Comparison of ENCODE assay signal across 8 mouse cellular contexts in the genomic region with DNA sequence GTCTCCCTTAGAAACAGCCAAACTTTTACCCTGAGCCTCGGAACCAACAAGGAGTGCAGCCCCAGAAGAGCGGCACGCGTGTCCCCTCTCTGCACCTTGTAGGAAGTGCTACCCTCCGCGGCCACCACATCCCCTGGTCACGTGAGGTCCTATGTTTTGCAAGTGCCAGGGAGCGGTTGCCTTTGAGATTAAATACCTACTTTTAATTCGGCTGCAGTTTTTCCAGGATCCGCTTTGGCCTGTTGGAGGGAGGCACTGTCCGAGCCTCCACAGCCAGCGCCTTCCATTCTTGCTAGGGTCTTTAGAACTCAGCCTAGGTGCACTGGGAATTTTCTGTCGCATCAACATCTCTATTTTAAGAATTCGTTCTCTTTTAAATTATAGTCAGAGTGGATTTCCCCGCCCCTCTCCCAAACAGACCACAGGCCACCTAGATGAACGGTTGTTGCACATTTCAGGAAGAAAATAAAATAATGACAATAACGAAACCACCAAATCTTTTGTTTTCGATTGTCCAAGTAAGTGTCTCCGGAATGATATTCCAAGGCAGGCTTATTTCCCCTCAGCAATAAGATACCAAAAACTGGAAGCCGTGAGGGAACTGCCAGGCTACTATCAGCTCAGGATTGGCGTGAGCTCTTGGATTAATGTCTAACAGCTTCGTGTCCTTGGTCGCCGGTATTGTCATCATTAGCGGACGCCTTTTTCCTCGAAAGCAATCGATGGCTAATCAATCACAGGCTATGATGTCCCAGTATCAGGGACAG. TPM values are rescaled to one million over a fixed set of nuclear protein-coding genes. Genes with fewer than 3 reads are reported as not detected.
DNase-seq lines count a peak whose midpoint lies in the region; ATAC-seq and TF ChIP-seq lines count a peak whose summit lies in the region.

No protein-coding gene starts in this region.

- TF ChIP-seq POLR2A in spleen, adult 2 months (IDR thresholded peaks at IDR 0.05; ENCODE audit: low read depth, low read length): no peak

- H3K9ac ChIP-seq in embryonic facial prominence, embryonic 15.5 days: no peak overlapping the region
- H3K9ac ChIP-seq in intestine, embryonic 15.5 days: no peak overlapping the region; the same call in 1 of the 2 replicates
- 0 out of 2 replicates have a peak overlapping the region, but pooled peaks have one; percentile 54 for H3K9ac ChIP-seq in lung, postnatal 0 days (replicated peaks; ENCODE audit: low read depth)

- intact Hi-C loops in heart, postnatal 25 days (cut with DNase I): loop anchor here (2.0 to 10.0 kb wide), 3 partner anchors 56 to 699 kb away; a partner anchor contains a TSS

- H3K27me3 ChIP-seq in embryonic facial prominence, embryonic 15.5 days: peaks cover 78% of the 10 kb centered on the region
- peaks cover 15% of the 10 kb centered on the region; the same call in 1 of the 2 replicates for H3K27me3 ChIP-seq in intestine, embryonic 15.5 days (replicated peaks)
- H3K27me3 ChIP-seq in lung, postnatal 0 days (replicated peaks; ENCODE audit: insufficient read depth, low read length): peaks cover 16% of the 10 kb centered on the region; the same call in 1 of the 2 replicates
- H3K27me3 ChIP-seq in spleen, adult 2 months (ENCODE audit: control insufficient read depth, insufficient read depth, low read length): peaks cover 9% of the 10 kb centered on the region; the same call in 1 of the 2 replicates

- no peak for TF ChIP-seq CTCF in lung, postnatal 0 days (IDR thresholded peaks at IDR 0.05)
- TF ChIP-seq CTCF in spleen, adult 2 months (IDR thresholded peaks at IDR 0.05; ENCODE audit: extremely low read depth, insufficient read depth, insufficient read length, insufficient replicate concordance): no peak

- ATAC-seq in embryonic facial prominence, embryonic 15.5 days (ENCODE audit: insufficient number of reproducible peaks, low FRiP score, low TSS enrichment, low read depth): no peak
- ATAC-seq in intestine, embryonic 15.5 days: no peak
- peak; percentile 18; the same call in 1 of the 2 replicates for ATAC-seq in lung, postnatal 0 days

- H3K4me1 ChIP-seq in embryonic facial prominence, embryonic 15.5 days: peaks cover 34% of the 10 kb centered on the region
- H3K4me1 ChIP-seq in intestine, embryonic 15.5 days (replicated peaks): peaks cover 5% of the 10 kb centered on the region; the same call in 1 of the 2 replicates
- peaks cover 7% of the 10 kb centered on the region; the same call in 1 of the 2 replicates for H3K4me1 ChIP-seq in lung, postnatal 0 days (ENCODE audit: insufficient read depth, low read depth, low read length)
- H3K4me1 ChIP-seq in spleen, adult 2 months (ENCODE audit: control insufficient read depth, insufficient read depth, insufficient read length): peaks cover 9% of the 10 kb centered on the region

- peak overlapping the region; percentile 57 for H3K4me3 ChIP-seq in embryonic facial prominence, embryonic 15.5 days (replicated peaks)
- peak overlapping the region; percentile 70 for H3K4me3 ChIP-seq in intestine, embryonic 15.5 days (replicated peaks)
- H3K4me3 ChIP-seq in lung, postnatal 0 days (ENCODE audit: low read depth, low read length): peak overlapping the region; percentile 78
- peak overlapping the region; percentile 52 for H3K4me3 ChIP-seq in spleen, adult 2 months (ENCODE audit: extremely low read depth, insufficient read depth, insufficient read length)

- no peak overlapping the region for H3K27ac ChIP-seq in embryonic facial prominence, embryonic 15.5 days (replicated peaks)
- H3K27ac ChIP-seq in intestine, embryonic 15.5 days: 0 out of 2 replicates have a peak overlapping the region, but pooled peaks have one; percentile 66
- H3K27ac ChIP-seq in lung, postnatal 0 days (ENCODE audit: low read length): peak overlapping the region; percentile 79
- H3K27ac ChIP-seq in spleen, adult 2 months (ENCODE audit: insufficient read depth, low read length): no peak overlapping the region

- no peaks in the 10 kb centered on the region for H3K9me3 ChIP-seq in embryonic facial prominence, embryonic 15.5 days (replicated peaks)
- H3K9me3 ChIP-seq in intestine, embryonic 15.5 days: no peaks in the 10 kb centered on the region
- no peaks in the 10 kb centered on the region for H3K9me3 ChIP-seq in lung, postnatal 0 days (ENCODE audit: low read length)

- no peaks in the 10 kb centered on the region for H3K36me3 ChIP-seq in embryonic facial prominence, embryonic 15.5 days
- H3K36me3 ChIP-seq in intestine, embryonic 15.5 days: no peaks in the 10 kb centered on the region
- no peaks in the 10 kb centered on the region for H3K36me3 ChIP-seq in lung, postnatal 0 days (ENCODE audit: insufficient read depth, low read length)
- H3K36me3 ChIP-seq in spleen, adult 2 months (ENCODE audit: control insufficient read depth, insufficient read depth, low read length): no peaks in the 10 kb centered on the region

- no peak for TF ChIP-seq EP300 in lung, postnatal 0 days (IDR thresholded peaks at IDR 0.05)

- peak; percentile 49 to 58 for DNase-seq in heart, adult 18-20 months
- no peak for DNase-seq in heart, postnatal 25 days (ENCODE audit: low spot score)
- DNase-seq in lung, postnatal 0 days (ENCODE audit: low spot score): peak; percentile 50
- peak in 1 of 2 experiments; percentile 46 for DNase-seq in spleen, adult 2 months (ENCODE audit: low read depth in 1 of 2, low spot score in 2 of 2)
- DNase-seq in frontal cortex, adult 2 months (ENCODE audit: extremely low spot score in 1 of 2, low spot score in 1 of 2): no peak
- no peak for DNase-seq in layer of hippocampus, adult 11-12 months (ENCODE audit: low spot score)

- peak overlapping the region; percentile 78 for H3K4me2 ChIP-seq in embryonic facial prominence, embryonic 15.5 days (replicated peaks)
- peak overlapping the region; percentile 82 for H3K4me2 ChIP-seq in intestine, embryonic 15.5 days (replicated peaks)
- peak overlapping the region; percentile 78 for H3K4me2 ChIP-seq in lung, postnatal 0 days (replicated peaks; ENCODE audit: low read depth, low read length)

- 4% methylated on average over 28 of the region's 28 CpGs for WGBS in embryonic facial prominence, embryonic 15.5 days
- WGBS in intestine, embryonic 15.5 days: 8% methylated on average over 28 of the region's 28 CpGs
- 16% methylated on average over 28 of the region's 28 CpGs for WGBS in lung, postnatal 0 days
- WGBS in spleen, adult 2 months: 6% methylated on average over 28 of the region's 28 CpGs

RNA-seq across cellular contexts. Expression of a gene that starts 1.1 kb away (rescaled TPM):
- 1 to 10 TPM; 6.8 to 6.9 TPM for total RNA-seq in heart, adult 18-20 months (2021)
- 10 to 100 TPM; 12.2 to 15.0 TPM for total RNA-seq in heart, postnatal 25 days (2021)
- polyA plus RNA-seq in embryonic facial prominence, embryonic 15.5 days (2015; fragmentation: Nextera tagmentation; extraction: Ambion mirVana): 18.6 and 21.0 TPM in 2 replicates
- 46.6 and 52.3 TPM in 2 replicates for polyA plus RNA-seq in intestine, embryonic 15.5 days (2015; fragmentation: Nextera tagmentation; extraction: Ambion mirVana)
- 34.2 and 63.1 TPM in 2 replicates for polyA plus RNA-seq in lung, postnatal 0 days (2015; fragmentation: Nextera tagmentation; extraction: Ambion mirVana)
- polyA plus RNA-seq in spleen, adult 2 months (2012; rRNA removed): 24.1 and 33.9 TPM in 2 replicates
- 0.76 and 0.96 TPM in 2 replicates for polyA plus RNA-seq in frontal cortex, adult 2 months (2012; rRNA removed)

Comparison
In these comparisons a context has a peak if more than half of its experiments do, and no peak if none do; other contexts are left out.
1. DNase-seq: peak in heart, adult 18-20 months (2 of 2) and lung, postnatal 0 days (single experiment); none in heart, postnatal 25 days (single experiment), frontal cortex, adult 2 months (0 of 2) and layer of hippocampus, adult 11-12 months (single experiment).
2. H3K27ac ChIP-seq: peak in intestine, embryonic 15.5 days (single experiment) and lung, postnatal 0 days (single experiment); none in embryonic facial prominence, embryonic 15.5 days (single experiment) and spleen, adult 2 months (single experiment).
3. RNA of a gene that starts 1.1 kb away (polyA plus RNA-seq): 46.6 to 52.3 TPM in intestine, embryonic 15.5 days, 34.2 to 63.1 TPM in lung, postnatal 0 days, 24.1 to 33.9 TPM in spleen, adult 2 months and 18.6 to 21.0 TPM in embryonic facial prominence, embryonic 15.5 days; 0.76 to 0.96 TPM in frontal cortex, adult 2 months; every median in the first group is over 10 times any median in the second.
4. Peak in every context shown above with its lines, with median percentiles within 50 percentile points of each other: H3K4me2 ChIP-seq and H3K4me3 ChIP-seq.